Mouse (Mus musculus): ENCODE data around the gene 1700014D04Rik.
A peak's percentile ranks its signal among the peaks of the same experiment; 100 is the strongest.
"Not testable (repeated sequence)": the region's sequence is repeated elsewhere in the genome, so short reads cannot be mapped to it uniquely, and the experiment has no call there.

The 1700014D04Rik gene

GRCm38 (mm10) chr13:59735190-59735589 lies 11.4 kb downstream of the 1700014D04Rik start:
- DNase-seq (ENCODE audit: low read depth, low spot score) = peak; percentile 53

GRCm38 (mm10) chr13:59734347-59734746 lies 12.2 kb downstream of the 1700014D04Rik start:
- DNase-seq (ENCODE audit: low read depth, low spot score) = not testable (repeated sequence)

DNA sequence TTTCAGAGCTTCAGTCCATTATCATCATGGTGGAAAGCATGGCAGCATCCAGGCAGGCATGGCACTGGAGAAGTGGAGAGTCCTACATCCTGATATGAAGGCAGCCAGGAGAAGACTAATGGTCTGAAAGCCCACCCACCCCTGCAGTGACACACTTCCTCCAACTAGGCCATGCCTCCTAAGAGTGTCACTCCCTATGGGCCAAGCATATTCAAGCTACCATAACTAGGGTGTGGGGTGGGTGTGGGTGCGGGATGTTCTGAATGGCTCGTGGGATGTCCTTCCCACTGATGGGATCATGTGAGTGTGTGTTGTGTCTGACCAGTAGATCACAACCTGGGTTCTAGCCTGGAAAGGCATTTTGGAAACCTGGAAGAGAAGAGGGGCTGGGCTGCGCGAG lies 12.6 kb downstream of the 1700014D04Rik start:
- no peak for DNase-seq (ENCODE audit: low read depth, low spot score)

GRCm38 (mm10) chr13:59731652-59732051 lies 14.9 kb downstream of the 1700014D04Rik start, which contains the start of gene Spata31d1d:
Spata31d1d (minus strand) TSS chr13:59731752.
- DNase-seq (ENCODE audit: low read depth, low spot score) = no peak

GRCm38 (mm10) chr13:59728378-59729093 lies 18.0 kb downstream of the 1700014D04Rik start:
- peak; percentile 92 for DNase-seq (ENCODE audit: low read depth, low spot score)

DNA sequence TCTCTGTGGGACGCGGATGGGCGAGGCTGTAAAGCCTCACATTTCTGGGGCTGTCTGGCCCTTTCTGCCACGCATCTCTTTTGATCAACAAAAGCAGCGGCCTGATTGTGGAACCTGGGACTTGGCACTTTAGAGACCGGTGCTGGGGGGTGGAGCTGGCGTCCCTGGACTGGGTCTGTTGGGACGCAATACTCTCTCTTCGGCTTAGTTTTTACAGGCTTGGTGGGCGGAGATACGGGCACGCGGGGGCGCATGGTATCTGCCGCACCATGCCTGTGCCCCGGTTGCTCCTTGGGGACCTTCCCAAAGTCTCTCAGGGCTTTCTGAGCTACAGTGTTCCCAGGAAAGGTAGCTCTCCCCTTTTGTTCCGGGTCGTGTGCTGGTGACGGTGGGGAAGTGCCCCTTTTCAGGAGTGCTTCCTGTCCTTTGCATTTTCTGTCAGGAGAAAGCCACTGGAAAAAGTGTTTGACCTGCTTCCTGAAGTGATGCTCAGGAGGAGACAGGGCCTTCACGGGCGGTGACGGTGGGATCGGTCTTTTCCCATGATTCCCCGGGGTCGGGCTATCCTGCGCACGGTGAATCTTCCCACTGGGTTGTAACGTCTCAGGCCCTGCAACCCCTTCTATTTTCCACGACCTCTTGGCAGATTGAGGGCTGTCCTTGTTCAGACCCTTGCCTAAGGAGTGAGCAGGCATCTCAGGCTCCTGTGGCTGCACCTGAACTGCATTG lies 20.2 kb downstream of the 1700014D04Rik start:
- no peak for DNase-seq (ENCODE audit: low read depth, low spot score)

DNA sequence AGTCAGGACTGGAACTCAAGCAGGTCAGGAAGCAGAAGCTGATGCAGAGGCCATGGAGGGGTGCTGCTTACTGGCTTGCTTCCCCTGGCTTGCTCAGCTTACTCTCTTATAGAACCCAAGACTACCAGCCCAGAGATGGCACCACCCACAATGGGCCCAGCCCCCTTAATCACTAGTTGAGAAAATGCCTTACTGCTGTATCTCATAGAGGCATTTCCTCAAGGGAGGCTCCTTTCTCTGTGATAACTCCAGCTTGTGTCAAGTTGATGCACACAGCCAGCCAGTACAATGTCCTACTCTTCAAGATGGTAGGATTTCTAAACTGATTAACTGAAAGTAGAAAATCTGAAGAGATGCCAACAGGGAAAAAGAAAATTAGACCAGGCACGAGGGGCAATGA lies 24.5 kb downstream of the 1700014D04Rik start:
- DNase-seq (ENCODE audit: low read depth, low spot score) = not testable (repeated sequence)

- DNase-seq (ENCODE audit: low read depth, low spot score) = no peak
These were observed 27.1 kb downstream of the 1700014D04Rik start for GRCm38 (mm10) chr13:59719475-59719874.

- DNase-seq (ENCODE audit: low read depth, low spot score) = not testable (repeated sequence)
These were observed 27.6 kb downstream of the 1700014D04Rik start for GRCm38 (mm10) chr13:59718857-59719440.

- DNase-seq (ENCODE audit: low read depth, low spot score) = no peak
These were observed 32.8 kb downstream of the 1700014D04Rik start for GRCm38 (mm10) chr13:59713710-59714109.

DNA sequence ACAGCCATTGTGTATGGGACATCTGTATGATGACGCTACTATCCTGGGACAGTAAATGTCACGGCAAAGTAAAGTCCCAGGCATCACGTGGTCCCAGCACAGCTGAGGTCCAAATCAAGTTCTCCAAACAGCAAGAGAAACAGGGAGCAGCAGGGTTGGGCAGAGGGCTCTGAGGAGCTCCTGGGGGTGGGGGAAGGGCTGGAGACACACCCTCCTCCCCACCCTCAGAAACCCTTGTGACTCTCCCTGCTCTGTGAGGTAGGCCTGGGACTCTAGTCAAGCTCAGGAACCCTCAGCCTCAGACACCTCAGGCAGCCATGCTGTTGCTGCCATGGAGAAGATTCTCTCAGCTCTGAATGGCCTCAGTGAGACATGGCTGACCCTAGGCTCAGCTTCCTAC lies 34.6 kb downstream of the 1700014D04Rik start, which contains the start of gene Spata31d1b:
Gene Spata31d1b (plus strand): TSS at position 301 of the 400 bp plus-strand sequence.
- not testable (repeated sequence) for DNase-seq (ENCODE audit: low read depth, low spot score)

DNA sequence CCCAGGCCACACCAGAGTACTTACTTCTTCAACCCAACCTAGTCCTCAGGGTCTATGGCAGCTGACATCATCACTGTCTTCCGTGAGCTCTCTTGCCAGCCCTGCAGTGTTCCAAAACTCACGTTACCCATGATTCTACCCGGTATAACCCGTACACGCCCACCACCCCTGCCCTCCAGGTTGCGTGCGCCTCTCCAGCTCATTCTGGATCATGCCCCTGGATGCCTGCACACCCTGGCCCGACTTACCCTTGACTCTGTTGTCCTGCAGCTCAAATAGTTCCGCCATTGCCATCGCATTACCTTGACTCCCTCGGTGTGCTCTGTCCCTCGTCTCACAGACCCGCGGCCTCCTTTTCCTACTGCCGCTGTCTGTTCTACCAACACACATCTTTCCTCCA lies 36.3 kb downstream of the 1700014D04Rik start, which contains the start of gene Spata31d1a:
Gene Spata31d1a (minus strand): TSS at position 101 of the 400 bp plus-strand sequence.
- no peak for DNase-seq (ENCODE audit: low read depth, low spot score)

DNA sequence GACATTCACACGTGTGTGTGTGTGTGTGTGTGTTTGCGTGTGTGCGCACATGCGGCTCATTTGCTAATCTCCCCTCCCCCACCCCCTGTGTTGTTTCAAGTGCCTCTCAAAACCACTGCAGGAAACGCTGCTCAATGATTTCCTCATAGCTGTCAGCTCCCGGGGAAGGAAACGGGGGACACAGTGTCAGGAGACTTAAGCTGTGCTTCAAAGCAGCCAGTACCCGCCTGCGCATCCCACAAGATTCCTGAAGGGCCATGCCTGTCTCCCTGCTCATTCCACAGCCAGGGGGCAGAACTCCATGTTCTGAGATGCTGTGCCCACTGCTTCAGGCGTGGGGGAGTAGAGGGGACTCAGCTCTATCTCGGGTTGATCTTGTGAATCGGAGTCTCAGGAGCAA lies 42.0 kb downstream of the 1700014D04Rik start:
- DNase-seq (ENCODE audit: low read depth, low spot score) = peak; percentile 59

- DNase-seq (ENCODE audit: low read depth, low spot score) = peak; percentile 76
These were observed 43.0 kb downstream of the 1700014D04Rik start for GRCm38 (mm10) chr13:59703514-59703913.

DNA sequence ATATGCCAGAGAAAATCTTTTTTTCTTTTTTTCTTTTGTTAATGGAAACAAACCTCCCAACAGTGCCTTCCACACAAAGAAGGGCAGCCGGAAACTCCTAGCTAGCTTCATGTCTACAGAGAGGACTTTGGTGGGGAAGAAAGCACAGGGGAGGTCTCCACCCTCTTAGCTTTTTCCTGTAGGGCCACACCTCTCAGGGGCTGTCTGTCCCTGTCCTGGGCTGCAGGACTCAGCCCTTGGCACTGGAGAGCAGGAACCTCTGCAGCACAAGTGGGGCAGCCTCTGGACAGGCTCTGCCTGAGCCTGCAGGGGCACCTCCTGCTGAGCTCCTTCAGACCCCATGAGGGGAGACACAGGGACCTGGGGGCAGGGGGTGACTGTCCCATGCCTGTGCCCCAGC lies 46.4 kb downstream of the 1700014D04Rik start:
- not testable (repeated sequence) for DNase-seq (ENCODE audit: low read depth, low spot score)

- DNase-seq (ENCODE audit: low read depth, low spot score) = peak; percentile 71
These were observed 47.4 kb downstream of the 1700014D04Rik start for GRCm38 (mm10) chr13:59699131-59699530.

DNA sequence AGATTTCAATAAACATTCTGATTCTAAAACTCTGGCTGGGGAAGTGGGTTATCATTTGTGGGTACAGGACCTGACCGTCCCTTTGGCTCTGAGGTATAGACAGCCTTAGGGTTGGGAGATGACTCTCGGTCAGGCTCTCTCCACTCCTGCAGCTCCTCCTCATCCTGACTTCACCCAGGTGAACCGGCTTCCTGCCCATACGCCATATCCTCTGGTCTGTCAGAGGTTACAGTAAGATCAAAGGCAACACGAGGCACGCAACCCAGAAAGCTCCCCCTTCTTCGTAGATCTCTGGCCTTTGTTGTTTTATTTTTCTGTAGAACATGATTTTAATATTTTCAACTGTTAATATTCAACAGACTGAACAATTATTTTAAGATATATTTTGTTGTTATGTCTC lies 50.8 kb downstream of the 1700014D04Rik start:
- no peak for DNase-seq (ENCODE audit: low read depth, low spot score)

DNA sequence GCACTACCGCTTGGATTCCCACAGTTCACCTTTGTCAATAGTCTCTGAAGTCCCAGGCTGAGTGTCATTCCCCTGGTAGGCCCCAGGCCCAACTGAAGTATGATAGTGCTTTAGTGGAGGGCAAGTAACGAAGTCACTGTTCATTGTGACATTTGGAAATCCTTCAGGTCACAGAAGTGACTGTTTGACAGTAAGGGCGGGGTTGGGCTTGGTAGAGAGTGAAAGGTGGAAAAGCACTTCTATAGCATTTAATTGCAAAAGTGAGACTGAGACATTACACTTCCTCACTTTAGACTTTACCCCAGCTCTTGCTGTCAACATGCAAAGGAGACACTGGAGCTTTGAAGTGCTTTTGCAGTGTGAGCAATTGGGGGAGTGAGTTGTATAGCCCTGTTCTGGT lies 52.5 kb downstream of the 1700014D04Rik start, which contains the start of gene 4921517D22Rik:
Gene 4921517D22Rik (minus strand): TSS at position 101 of the 400 bp plus-strand sequence.
- no peak for DNase-seq (ENCODE audit: low read depth, low spot score)

GRCm38 (mm10) chr13:59691478-59691877 lies 55.1 kb downstream of the 1700014D04Rik start:
- no peak for DNase-seq (ENCODE audit: low read depth, low spot score)

All from brain, adult 2 months (tissue).